Mouse (Mus musculus) thymus, postnatal 10 days (tissue): ENCODE results near the gene Zfp184.

Source experiments
- DNase-seq, 2 experiments: peaks; one replicate each; pipeline ENCODE4 v3.0.0; 2021; ENCODE audit warnings: low spot score in 2 of 2

Zfp184 gene

GRCm38 (mm10) chr13:21920681-21921233 is 24.1 kb upstream of the Zfp184 start:
- no peak for DNase-seq

- no peak for DNase-seq
Observed at GRCm38 (mm10) chr13:21923417-21923816, 21.5 kb upstream of the Zfp184 start.

- DNase-seq, result peak in 1 of 2 experiments; percentile 38
Observed at GRCm38 (mm10) chr13:21924734-21925335, 20.1 kb upstream of the Zfp184 start.

- DNase-seq, result no peak
Observed at GRCm38 (mm10) chr13:21930981-21931380, 13.9 kb upstream of the Zfp184 start.

- no peak for DNase-seq
Observed at GRCm38 (mm10) chr13:21931740-21932139, 13.2 kb upstream of the Zfp184 start.

- no peak for DNase-seq
Observed at GRCm38 (mm10) chr13:21933626-21934548, 11.0 kb upstream of the Zfp184 start.

GRCm38 (mm10) chr13:21934982-21935791 is 9.7 kb upstream of the Zfp184 start:
- DNase-seq, result peak; percentile 65 to 80

GRCm38 (mm10) chr13:21935833-21936232 is 9.1 kb upstream of the Zfp184 start:
- DNase-seq, result no peak

GRCm38 (mm10) chr13:21936968-21937367 is 7.9 kb upstream of the Zfp184 start:
- peak; percentile 83 to 89 for DNase-seq

GRCm38 (mm10) chr13:21940213-21940612 is 4.7 kb upstream of the Zfp184 start:
- peak; percentile 84 to 90 for DNase-seq

GRCm38 (mm10) chr13:21940811-21941321 is 4.0 kb upstream of the Zfp184 start:
- peak; percentile 77 to 81 for DNase-seq

GRCm38 (mm10) chr13:21943644-21944043 is 1.2 kb upstream of the Zfp184 start:
- DNase-seq, result no peak

GRCm38 (mm10) chr13:21944592-21944925 is 335 bp upstream of the Zfp184 start:
- no peak for DNase-seq

GRCm38 (mm10) chr13:21969269-21969668 is 24.4 kb downstream of the Zfp184 start:
- DNase-seq, result no peak

GRCm38 (mm10) chr13:21969816-21970215 is 24.9 kb downstream of the Zfp184 start:
- no peak for DNase-seq

GRCm38 (mm10) chr13:21971641-21972040 is 26.7 kb downstream of the Zfp184 start:
- DNase-seq, result no peak

GRCm38 (mm10) chr13:21974221-21974725 is 29.4 kb downstream of the Zfp184 start:
- peak; percentile 79 to 95 for DNase-seq

- DNase-seq, result peak; percentile 64 to 78
Observed at GRCm38 (mm10) chr13:21974726-21975473, 30.0 kb downstream of the Zfp184 start.

GRCm38 (mm10) chr13:21980981-21981802 is 36.3 kb downstream of the Zfp184 start, which contains the start of gene Pom121l2:
Pom121l2 (plus strand) TSS chr13:21981194.
- no peak for DNase-seq

- DNase-seq, result no peak
Observed at GRCm38 (mm10) chr13:21981803-21982193, 36.9 kb downstream of the Zfp184 start.
